Mouse (Mus musculus): ENCODE data around the gene Wdr38. TPM values are rescaled to one million over a fixed set of nuclear protein-coding genes. Genes with fewer than 3 reads are reported as not detected.
A peak's percentile ranks its signal among the peaks of the same experiment; 100 is the strongest.

The Wdr38 gene
- total and polyA plus RNA-seq, 2 experiments from 2014 or later = 0.71 to 0.72 TPM

DNA sequence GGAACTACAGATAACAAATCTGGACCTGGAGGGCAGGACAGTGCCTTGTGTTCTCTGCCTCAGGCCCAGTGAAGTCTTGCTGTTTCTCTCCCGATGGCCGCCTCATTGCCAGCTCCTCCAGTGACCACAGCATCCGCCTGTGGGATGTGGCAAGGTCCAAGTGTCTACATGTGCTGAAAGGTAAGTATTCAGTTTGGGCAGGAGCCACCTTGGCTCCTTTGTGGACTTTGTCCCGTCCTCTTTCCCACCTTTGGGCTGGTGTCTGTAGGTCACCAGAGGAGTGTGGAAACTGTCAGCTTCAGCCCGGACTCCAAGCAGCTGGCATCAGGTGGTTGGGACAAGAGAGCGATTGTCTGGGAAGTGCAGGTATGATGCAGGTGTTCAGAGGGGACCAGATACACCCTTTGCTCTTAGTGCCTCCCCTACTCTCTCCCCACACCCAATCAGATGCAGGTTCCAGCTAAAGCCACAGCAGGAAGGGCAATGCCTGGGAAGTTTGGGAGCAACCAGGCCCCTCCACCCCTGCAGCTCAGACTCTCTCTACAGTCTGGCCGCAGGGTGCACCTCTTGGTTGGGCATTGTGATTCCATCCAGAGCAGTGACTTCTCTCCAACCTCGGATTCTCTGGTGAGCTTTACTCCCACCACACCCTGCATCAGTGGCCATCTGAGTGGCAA, 2.8 kb downstream of the Wdr38 start:
- Histone ChIP-seq H3K4me1 (ENCODE audit: insufficient read depth, low read length) (0 out of 2 replicates have a peak, but pooled peaks cover 4% of the 10 kb centered on the region), H3K4me3 (ENCODE audit: low read depth, low read length) (no peak overlapping the region), H3K27me3 (ENCODE audit: insufficient read depth, low read length) (no peaks in the 10 kb centered on the region), H3K4me2 (ENCODE audit: low read depth, low read length, poor library complexity, severe bottlenecking) (no peak overlapping the region), H3K36me3 (ENCODE audit: insufficient read depth, low read length) (peaks cover 27% of the 10 kb centered on the region), H3K9ac (replicated peaks; ENCODE audit: low read length, poor library complexity, severe bottlenecking) (no peak overlapping the region), H3K27ac (ENCODE audit: low read depth, low read length) (no peak overlapping the region), H3K9me3 (ENCODE audit: low read length) (no peaks in the 10 kb centered on the region)
- no peak for DNase-seq (ENCODE audit: low spot score)
- TF ChIP-seq CTCF (IDR thresholded peaks at IDR 0.05) = no peak
- WGBS = 69% methylated on average over 8 of the region's 8 CpGs
- no peak for ATAC-seq (ENCODE audit: low FRiP score)

DNA sequence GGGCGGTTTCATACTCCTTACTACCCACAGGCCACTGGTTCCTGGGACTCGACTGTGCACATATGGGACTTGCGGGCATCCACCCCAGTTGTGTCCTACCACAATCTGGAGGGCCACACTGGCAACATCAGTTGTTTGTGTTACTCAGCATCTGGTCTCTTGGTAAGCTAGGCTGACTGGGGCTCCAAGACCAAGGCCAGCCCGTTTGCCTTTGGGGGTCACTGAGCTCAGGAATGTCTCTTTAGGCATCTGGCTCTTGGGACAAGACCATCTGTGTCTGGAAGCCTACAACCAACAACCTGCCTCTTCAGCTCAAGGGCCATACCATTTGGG, 3.3 kb downstream of the Wdr38 start:
- no peaks in the 10 kb centered on the region for H3K27me3 ChIP-seq (ENCODE audit: insufficient read depth, low read length)
- no peaks in the 10 kb centered on the region for H3K9me3 ChIP-seq (ENCODE audit: low read length)
- DNase-seq (ENCODE audit: low spot score) = no peak
- TF ChIP-seq CTCF (IDR thresholded peaks at IDR 0.05) = no peak
- no peak overlapping the region for H3K27ac ChIP-seq (ENCODE audit: low read depth, low read length)
- 0 out of 2 replicates have a peak, but pooled peaks cover 4% of the 10 kb centered on the region for H3K4me1 ChIP-seq (ENCODE audit: insufficient read depth, low read length)
- no peak overlapping the region for H3K4me3 ChIP-seq (ENCODE audit: low read depth, low read length)
- H3K4me2 ChIP-seq (ENCODE audit: low read depth, low read length, poor library complexity, severe bottlenecking) = no peak overlapping the region
- no peak overlapping the region for H3K9ac ChIP-seq (replicated peaks; ENCODE audit: low read length, poor library complexity, severe bottlenecking)
- H3K36me3 ChIP-seq (ENCODE audit: insufficient read depth, low read length) = peaks cover 27% of the 10 kb centered on the region
- ATAC-seq (ENCODE audit: low FRiP score) = no peak
- 87% methylated on average over 4 of the region's 4 CpGs for WGBS

DNA sequence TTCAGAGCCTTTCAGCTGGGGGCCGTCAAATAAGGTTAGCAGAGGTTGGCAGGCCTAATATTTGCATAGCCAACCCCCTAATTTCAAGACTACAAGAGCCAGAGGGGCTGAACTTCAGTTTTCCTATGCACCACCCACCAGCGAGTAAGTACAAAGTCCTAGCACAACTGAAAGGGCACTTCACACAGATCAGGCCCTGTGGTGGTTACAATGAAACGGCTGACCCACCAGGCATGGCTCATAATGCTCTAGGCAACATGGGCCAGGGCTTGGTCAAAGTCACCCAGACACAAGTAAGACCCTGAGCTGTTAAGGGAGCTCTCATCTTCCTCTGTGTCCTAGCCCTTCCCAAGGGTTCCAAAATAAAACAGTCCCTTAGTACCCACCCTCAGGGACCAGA, 4.6 kb downstream of the Wdr38 start:
- Histone ChIP-seq H3K4me1 (ENCODE audit: insufficient read depth, low read length) (peaks cover 8% of the 10 kb centered on the region; the same call in 1 of the 2 replicates), H3K36me3 (ENCODE audit: insufficient read depth, low read length) (peaks cover 27% of the 10 kb centered on the region), H3K27ac (ENCODE audit: low read depth, low read length) (no peak overlapping the region), H3K9me3 (ENCODE audit: low read length) (no peaks in the 10 kb centered on the region), H3K9ac (replicated peaks; ENCODE audit: low read length, poor library complexity, severe bottlenecking) (no peak overlapping the region), H3K4me2 (ENCODE audit: low read depth, low read length, poor library complexity, severe bottlenecking) (no peak overlapping the region), H3K27me3 (ENCODE audit: insufficient read depth, low read length) (no peaks in the 10 kb centered on the region), H3K4me3 (ENCODE audit: low read depth, low read length) (no peak overlapping the region)
- ATAC-seq (ENCODE audit: low FRiP score) = no peak
- DNase-seq (ENCODE audit: low spot score) = no peak
- 79% methylated on average over 3 of the region's 3 CpGs for WGBS
- TF ChIP-seq CTCF (IDR thresholded peaks at IDR 0.05) = no peak

DNA sequence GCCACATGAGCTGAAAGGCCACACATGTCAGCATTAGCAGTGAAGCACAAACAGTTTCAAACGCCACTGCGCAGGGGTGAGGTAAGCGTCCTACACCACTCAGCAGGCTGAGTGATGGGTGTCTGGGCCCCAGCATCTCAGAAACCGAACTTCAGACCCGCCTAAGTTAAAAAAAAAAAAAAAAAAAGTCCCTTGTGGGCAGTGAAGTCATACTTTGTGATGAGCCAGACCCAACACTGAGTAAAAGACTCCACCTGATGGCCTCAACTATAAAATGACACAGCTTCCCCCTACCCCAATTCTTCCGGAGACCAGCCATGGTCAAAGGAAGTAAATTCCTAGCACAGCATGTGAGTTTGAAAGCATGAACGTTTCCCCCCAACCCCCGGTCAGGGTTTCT, 5.8 kb downstream of the Wdr38 start:
- peak overlapping the region; percentile 56; the same call in 1 of the 2 replicates for H3K4me3 ChIP-seq (ENCODE audit: low read depth, low read length)
- ATAC-seq (ENCODE audit: low FRiP score) = no peak

DNA sequence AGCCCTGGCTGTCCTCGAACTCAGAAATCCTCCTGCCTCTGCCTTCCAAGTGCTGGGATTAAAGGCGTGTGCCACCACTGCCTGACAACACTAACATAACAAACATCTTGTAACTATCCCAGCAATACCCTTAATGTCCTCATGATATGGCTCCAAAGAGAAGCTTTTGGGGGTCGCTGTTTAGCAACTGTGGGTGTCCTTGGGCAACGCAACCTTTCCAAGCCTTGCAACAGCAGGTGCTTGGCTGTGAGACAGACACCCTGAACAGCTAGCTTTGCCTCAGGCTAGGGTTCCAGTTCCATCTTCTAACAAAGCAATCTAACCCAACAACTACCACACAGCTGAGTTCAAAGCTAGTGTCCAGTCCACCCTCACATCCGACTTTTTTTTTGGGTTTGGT, 6.2 kb downstream of the Wdr38 start:
- H3K36me3 ChIP-seq (ENCODE audit: insufficient read depth, low read length) = peaks cover 27% of the 10 kb centered on the region
- H3K4me2 ChIP-seq (ENCODE audit: low read depth, low read length, poor library complexity, severe bottlenecking) = peak overlapping the region; percentile 69
- DNase-seq (ENCODE audit: low spot score) (no peak), ATAC-seq (ENCODE audit: low FRiP score) (no peak)
- no peak overlapping the region for H3K27ac ChIP-seq (ENCODE audit: low read depth, low read length)
- peak overlapping the region; percentile 59; the same call in 1 of the 2 replicates for H3K9ac ChIP-seq (replicated peaks; ENCODE audit: low read length, poor library complexity, severe bottlenecking)
- no peak for TF ChIP-seq CTCF (IDR thresholded peaks at IDR 0.05)
- H3K27me3 ChIP-seq (ENCODE audit: insufficient read depth, low read length) = no peaks in the 10 kb centered on the region
- H3K4me1 ChIP-seq (ENCODE audit: insufficient read depth, low read length) = peaks cover 7% of the 10 kb centered on the region; the same call in 1 of the 2 replicates
- no peaks in the 10 kb centered on the region for H3K9me3 ChIP-seq (ENCODE audit: low read length)
- peak overlapping the region; percentile 56; the same call in 1 of the 2 replicates for H3K4me3 ChIP-seq (ENCODE audit: low read depth, low read length)
- WGBS = 74% methylated on average over 5 of the region's 5 CpGs

More for the DNA sequence above, 5.8 kb downstream of the Wdr38 start:
- 59% methylated on average over 8 of the region's 8 CpGs for WGBS
- H3K4me1 ChIP-seq (ENCODE audit: insufficient read depth, low read length) = peaks cover 7% of the 10 kb centered on the region; the same call in 1 of the 2 replicates
- no peak for TF ChIP-seq CTCF (IDR thresholded peaks at IDR 0.05)
- no peak for DNase-seq (ENCODE audit: low spot score)
- peaks cover 27% of the 10 kb centered on the region for H3K36me3 ChIP-seq (ENCODE audit: insufficient read depth, low read length)
- H3K27me3 ChIP-seq (ENCODE audit: insufficient read depth, low read length) = no peaks in the 10 kb centered on the region
- no peak overlapping the region for H3K27ac ChIP-seq (ENCODE audit: low read depth, low read length)
- no peaks in the 10 kb centered on the region for H3K9me3 ChIP-seq (ENCODE audit: low read length)
- 0 out of 2 replicates have a peak overlapping the region, but pooled peaks have one; percentile 69 for H3K4me2 ChIP-seq (ENCODE audit: low read depth, low read length, poor library complexity, severe bottlenecking)
- 0 out of 2 replicates have a peak overlapping the region, but pooled peaks have one; percentile 9 for H3K9ac ChIP-seq (replicated peaks; ENCODE audit: low read length, poor library complexity, severe bottlenecking)

DNA sequence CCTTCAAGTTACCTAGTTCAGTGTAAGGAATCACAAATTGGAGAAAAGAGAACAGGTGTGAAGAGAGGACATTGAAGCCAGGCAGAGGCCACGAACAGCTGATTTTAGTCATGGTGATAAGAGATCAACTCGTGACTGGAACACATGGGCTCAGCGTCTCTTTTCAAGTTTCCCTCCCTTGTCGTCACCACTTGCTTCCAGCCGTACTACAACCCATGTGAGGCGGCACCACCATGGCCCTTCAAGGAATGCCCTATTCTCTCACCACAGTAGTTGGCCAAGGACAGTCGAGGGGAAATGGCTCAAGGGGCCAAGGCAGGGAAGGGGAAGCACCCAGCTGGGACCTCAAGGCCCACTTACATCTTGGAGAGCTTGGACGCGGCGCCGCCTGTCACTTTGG, 7.1 kb downstream of the Wdr38 start:
- peak; percentile 36 for DNase-seq (ENCODE audit: low spot score)
- no peak for TF ChIP-seq CTCF (IDR thresholded peaks at IDR 0.05)
- ATAC-seq (ENCODE audit: low FRiP score) = peak; percentile 22; the same call in 1 of the 2 replicates
- peak overlapping the region; percentile 59 for H3K9ac ChIP-seq (replicated peaks; ENCODE audit: low read length, poor library complexity, severe bottlenecking)
- peak overlapping the region; percentile 87 for H3K27ac ChIP-seq (ENCODE audit: low read depth, low read length)
- H3K4me2 ChIP-seq (ENCODE audit: low read depth, low read length, poor library complexity, severe bottlenecking) = peak overlapping the region; percentile 69
- WGBS = under 1% methylated on average over 11 of the region's 11 CpGs
- peak overlapping the region; percentile 56 for H3K4me3 ChIP-seq (ENCODE audit: low read depth, low read length)
- peaks cover 13% of the 10 kb centered on the region for H3K4me1 ChIP-seq (ENCODE audit: insufficient read depth, low read length)
- H3K27me3 ChIP-seq (ENCODE audit: insufficient read depth, low read length) = no peaks in the 10 kb centered on the region
- peaks cover 27% of the 10 kb centered on the region for H3K36me3 ChIP-seq (ENCODE audit: insufficient read depth, low read length)
- H3K9me3 ChIP-seq (ENCODE audit: low read length) = no peaks in the 10 kb centered on the region

Measured in midbrain, postnatal 0 days (tissue).